Mouse (Mus musculus) hindlimb bud, embryonic 11.5 days (tissue): ENCODE results near the gene Gcn1l1.
"Not testable (repeated sequence)": the region's sequence is repeated elsewhere in the genome, so short reads cannot be mapped to it uniquely, and the experiment has no call there.

Experiments
- DNase-seq: peaks from one replicate; pipeline ENCODE4 v3.0.0-alpha.2; 2012; ENCODE audit warnings: low read depth, low spot score; ENCODE audit errors: extremely low spot score

Gcn1l1 gene

DNA sequence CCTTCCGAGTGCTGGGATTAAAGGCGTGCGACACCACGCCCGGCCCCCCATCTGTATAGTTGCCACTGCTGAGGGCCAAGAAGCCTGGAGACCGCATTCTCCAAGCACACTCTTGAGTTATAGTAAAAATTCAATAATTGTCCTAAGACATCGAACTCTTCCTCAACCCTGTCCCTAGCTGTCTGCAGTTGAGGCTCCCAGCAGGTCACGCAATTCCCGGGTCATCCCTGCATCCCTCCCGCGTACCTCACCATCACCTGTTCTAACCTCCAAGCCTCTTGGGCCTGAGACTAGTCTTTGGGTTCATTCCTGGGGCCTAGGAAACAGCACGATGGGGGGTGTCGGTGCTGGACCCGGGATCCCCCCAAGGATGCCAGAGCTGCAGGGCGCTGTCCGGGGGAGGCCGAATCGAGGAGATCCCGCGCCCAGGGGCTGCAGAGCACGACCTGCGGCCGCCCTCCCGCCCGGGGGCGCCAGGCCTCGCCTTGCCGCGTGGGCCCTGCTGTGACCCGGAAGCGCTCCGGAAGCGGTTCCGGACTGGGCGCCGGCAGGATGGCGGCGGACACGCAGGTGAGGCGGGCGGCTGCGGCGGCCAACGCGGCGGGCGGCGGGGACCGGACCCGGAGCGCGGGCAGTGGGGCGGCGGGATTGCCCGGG is at the start of gene Gcn1l1:
Gene Gcn1l1, plus strand, starts transcription at position 518 of the 657 bp plus-strand sequence.
- no peak for DNase-seq

DNA sequence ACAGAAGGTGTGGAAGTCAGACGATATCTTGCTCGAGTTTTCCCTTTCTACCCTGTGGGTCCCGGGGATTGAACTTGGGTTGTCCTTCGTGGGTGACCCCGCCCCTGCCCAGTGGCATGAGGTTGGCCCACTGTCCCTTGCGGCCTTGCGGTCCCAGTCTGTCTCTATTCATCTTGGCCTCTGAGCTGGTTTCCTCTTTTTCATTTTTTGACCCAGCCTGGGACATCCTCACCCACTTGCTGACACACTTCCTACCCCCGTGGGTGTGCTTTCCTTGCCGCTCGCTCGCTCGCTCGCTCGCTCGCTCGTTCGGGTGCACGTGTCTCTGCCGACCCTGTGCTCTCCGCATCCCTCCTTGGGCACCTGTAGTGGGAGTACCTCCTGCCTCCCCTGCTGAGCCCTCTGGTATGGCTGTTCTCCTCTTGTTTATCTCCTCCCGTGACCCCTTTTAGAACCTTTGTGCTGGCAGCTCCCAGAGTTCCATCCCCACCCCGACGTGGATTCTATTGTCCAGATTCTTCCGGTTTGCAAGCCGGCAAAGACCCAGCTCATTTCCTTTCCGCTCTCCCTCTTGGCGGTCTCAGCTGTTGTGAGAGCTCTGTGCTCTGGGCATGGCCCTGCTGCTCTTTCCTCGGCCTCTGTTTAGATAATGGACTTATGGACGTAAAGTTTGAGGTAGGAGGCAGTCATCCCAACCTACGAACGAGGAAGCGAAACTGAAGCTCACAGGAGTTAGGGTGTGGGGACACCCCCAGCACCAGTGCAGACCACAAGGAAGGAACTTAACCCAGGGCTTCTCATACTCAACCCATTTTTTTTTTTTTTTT is 48.8 kb upstream of the Gcn1l1 start:
- DNase-seq: no peak

DNA sequence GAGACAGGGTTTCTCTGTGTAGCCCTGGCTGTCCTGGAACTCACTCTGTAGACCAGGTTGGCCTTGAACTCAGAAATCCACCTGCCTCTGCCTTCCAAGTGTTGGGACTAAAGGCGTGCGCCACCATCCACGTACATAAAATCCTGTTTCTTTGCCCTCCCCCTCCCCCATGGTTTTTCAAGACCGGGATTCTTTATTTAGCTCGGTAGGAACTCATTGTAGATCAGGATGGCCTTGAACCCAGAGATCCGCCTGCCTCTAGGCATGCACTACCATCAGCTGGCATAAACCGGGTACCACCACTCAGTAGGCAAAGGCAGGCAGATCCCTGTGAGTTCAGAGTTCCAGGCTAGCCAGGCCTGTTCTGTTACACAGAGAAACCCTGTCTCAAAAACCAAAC is 48.1 kb upstream of the Gcn1l1 start:
- no peak for DNase-seq

DNA sequence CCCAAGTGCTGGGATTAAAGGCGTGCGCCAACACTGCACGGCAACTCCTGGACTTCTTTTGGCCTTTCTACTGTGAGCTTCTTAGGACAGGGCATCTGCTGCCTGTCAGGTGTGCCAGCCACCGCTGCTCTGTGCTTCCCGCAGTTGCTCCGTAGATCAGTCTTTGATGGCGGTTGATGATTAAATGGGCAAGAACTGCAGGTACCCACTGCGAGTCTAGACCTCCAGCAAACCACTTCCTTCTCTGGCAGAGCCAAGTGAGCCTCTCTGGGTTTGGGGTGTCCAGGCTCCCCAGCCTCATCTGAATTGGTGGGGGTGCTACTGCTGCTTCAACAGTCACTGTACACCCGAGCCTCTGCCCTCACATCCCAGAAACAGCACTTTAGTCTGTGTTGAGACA is 47.6 kb upstream of the Gcn1l1 start:
- DNase-seq: no peak

DNA sequence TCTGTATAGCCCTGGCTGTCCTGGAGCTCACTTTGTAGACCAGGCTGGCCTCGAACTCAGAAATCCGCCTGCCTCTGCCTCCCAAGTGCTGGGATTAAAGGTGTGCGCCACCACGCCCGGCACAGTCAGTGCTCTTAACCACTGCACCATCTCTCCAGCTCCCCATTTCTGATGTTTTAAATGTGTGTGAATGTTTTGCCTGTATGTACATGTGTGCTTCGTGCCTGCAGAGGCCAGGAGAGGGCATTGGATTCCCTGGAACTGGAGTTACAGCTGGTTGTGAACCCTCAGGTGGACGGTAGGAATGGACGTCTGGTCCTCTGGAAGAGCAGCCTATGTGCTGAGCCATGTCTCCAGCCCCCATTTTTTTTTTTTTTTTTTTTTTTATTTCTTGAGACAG is 46.8 kb upstream of the Gcn1l1 start:
- not testable (repeated sequence) for DNase-seq

DNA sequence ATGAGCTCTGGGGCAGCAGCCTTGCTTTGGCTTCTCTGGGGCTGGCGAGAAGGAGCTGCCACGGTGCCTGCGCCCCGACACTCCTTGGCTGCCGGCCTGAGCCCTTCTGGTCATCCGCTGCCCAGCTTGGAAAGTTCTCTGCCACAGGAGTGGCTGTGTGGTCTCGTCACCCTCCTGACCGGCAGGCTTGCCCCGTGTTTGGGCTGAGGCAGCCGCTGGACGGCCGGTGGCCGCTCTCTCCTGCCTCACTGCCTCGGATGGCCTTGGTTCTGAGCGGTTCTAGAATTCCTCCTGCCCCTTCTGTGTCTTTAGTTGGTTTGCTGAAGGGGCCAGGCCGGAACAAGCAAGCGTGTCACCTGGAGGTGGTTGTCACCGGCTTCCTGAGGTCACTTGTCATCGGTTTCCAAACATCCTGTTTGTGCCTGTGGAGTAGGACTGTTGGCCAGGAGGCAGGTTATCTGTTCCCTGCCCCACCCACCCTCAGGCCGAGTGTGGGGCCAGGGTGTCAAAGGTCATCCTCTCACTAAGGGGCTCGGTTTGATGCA is 44.7 kb upstream of the Gcn1l1 start:
- no peak for DNase-seq

DNA sequence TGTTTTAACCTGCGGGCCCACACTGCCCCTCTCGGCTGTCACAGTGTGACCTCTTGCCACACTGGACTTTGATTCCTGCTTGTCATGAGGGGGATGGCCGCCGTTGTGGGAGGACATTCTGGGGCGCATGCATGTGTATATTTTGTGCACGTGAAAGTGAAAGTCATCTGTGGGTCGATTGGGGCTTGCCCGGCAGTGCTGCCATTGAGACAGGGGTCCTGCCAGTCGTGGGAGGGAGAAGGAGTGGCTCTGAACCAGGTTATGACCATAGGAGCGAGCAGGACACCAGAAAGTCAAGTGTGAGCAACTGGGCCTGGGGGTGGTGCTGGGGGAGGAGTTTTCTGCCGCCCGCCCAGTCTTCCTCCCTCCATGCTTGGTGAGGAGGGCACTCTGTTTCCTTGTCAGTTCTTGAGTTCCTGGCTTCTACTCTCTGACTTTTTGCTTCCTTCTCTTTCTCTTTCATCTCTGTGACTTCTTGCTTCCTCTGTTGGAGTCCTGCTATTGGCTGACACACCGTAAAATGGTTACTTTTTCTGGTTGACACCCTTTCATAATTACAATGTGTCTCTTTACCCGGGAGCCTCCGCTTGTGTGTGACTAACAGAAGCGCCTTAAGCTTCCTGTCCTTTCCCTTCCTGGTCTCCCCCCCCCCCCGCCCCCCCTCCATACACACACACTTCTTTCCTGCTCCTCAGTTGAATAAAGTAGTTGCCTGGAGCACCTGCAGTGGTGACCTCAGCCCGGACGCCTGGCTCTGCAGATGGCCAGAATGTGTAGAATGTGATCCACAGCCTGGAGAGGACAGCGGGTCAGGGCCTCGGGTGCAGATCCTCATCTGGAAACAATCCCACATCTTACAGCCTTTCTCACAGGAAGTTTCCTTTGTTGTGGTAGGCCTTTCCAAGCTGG is 43.2 kb upstream of the Gcn1l1 start:
- no peak for DNase-seq

DNA sequence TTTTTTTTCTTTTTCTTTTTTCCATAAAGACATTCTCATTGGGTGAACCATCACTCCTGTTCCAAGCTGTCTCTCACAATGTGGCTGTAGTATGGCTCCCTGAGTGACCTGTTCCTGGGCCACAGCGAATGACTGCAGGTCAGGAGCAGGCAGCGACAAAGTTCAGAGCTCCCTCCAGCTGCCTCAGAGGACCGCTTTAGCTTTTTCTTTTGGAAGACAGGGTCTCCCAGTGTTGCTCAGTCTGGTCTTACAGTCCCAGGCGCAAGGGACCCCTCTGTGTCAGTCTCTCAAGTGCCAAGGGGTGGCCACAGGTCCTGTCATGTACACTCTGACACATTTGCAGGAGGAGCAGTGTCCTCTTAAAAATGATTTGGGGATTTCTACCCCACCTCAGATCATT is 42.5 kb upstream of the Gcn1l1 start:
- no peak for DNase-seq

DNA sequence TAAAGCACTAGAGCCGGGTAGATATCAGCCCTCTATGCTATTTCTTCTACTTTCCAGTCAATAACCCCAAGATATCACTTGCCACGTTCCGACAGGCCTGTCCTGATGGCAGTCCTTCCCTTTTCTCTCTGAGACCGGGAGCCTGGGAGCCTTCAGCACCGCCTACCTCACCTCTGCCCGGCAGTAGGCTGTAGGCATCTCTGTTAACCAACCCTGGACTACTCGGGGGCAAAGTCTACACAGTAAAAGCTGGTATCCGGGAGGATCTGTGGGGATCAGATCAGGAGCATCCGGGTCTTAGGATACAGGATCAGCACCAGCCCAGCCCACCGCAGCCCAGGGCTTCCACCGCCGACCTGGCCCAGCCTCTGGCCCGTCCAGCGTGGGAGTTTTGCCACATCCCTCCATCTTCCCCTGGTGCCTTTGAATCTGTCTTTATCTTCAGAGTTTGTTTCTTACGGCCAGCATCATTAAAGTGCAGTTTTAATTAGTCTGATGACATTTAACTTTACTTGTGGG is 42.0 kb upstream of the Gcn1l1 start:
- no peak for DNase-seq

DNA sequence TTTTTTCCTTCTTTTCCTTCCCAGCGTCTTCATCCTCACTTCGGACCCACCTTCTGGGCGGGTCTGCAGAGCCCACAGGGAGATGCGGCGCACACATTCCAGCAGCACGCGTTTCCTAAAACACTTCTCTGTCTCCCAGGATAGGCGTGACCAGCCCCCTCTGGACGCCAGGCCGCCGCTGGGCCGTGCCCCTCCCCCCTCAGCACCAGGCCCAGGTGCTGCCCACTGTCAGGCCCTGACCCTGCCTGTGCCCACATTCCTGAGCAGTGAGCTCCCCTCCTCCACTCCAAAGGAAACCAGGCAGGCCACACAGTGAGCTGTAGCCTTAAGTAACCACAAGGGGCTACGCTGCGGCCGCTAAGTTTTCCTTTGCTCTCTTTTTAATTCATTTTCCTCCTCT is 41.1 kb upstream of the Gcn1l1 start:
- DNase-seq: no peak

DNA sequence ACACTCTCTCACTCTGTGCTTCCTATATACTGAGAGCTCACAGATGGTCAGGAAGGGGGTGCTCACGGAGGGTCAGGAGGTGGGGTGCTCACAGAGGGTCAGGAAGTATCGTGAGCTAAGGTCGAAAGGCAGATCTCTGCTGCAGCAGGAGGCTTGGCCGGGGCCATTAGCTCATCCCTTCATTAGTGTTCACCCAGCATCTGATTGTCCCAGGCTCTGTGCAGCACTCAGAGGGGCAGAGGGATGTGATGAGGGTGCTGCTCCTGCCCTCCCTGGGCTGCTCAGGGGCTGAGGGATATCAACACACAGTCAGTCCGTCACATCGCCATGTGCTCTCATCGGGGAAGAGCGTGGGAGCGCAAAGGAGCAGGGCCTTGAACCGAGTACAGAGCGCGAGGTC is 40.6 kb upstream of the Gcn1l1 start:
- no peak for DNase-seq

DNA sequence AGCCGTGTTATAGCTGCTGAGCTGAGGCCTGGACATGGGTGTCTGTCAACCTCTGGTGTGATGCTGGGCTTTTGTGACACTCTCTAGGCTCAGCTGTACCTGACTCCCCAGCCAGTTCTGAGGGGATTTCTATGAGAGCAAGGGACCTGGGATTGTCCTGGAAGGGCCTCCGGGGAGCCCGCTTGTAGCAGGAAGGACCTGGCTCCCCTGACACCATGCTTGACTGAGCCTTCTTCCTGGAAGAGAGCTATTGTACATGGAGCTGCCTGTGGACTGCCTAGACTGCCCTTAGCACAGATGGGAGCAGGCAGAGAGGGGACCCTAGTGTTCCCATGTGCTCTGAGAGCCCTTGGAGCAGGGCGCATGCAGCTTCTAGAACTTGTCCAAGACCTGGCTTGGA is 39.6 kb upstream of the Gcn1l1 start:
- no peak for DNase-seq

DNA sequence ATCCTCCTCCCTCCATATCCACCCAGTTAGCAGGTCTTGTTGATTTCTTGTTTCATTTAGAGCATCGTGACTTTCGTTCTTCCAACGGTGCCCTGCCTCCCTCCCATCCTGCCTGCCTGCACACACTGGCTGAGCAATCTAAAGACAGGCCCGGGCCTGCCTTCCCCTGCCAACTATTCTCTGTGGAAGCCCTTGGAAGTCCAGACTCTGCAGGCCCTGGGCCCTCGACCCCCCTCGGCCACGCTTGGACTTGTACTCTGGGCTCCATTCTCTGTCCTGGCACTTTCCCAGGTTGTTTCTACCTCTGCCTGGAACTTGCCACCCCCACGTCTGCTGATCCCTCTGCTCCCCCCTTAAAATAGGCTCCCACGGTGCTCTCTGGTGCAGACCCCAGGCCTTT is 39.1 kb upstream of the Gcn1l1 start:
- no peak for DNase-seq

DNA sequence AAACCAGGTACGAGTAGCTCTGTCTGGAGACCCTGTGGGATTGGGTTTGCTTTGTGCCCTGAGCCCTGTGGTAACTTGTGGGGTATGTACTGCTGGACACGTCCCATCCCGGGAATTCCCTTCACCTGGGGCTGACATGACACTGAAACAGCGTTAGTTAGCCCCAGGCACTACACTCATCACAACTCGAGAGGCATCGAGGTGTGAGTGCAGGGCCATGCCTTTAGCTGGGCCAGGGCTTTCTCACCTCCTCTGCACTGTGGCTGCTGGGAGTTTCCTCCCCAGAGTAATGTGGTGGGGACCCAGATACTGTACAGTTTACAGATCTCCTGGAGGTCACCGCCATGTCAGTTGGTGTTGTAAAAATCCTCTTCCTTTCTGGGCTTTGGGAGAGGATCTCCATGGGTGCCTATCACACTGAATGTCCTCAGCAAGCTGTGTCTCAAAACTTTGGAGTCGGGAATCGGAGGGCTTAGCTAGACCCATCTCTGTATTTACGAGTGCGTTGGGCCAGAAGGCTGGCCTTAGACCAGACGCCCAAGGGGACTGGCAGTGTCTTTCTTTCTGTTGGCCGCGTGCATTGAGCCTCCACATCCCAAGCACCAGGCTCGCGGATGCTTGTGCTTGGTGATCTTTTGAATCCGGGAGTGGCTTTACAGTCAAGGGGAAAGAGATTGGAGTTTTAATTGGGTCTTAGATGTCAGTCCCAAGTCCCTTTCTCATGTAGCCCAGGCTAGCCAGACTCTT is 38.4 kb upstream of the Gcn1l1 start:
- no peak for DNase-seq

DNA sequence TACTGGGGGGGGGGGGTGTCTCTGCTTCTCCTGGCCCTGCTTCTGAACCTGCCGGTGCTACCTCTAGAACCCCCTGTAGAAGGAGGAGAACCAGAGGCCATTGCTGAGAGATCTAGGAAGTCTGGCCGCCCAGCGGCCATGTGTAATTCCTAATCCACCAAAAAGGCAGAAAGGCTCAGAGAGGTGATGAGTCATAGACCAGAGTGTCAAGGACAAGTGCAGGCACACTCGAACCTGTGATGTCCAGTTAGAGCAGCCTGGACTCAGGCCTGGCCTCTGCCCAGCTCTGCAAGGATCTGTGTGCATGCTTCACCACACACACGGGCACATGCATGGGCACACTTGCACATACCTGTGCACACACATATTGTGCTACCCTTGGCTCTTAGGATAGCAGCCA is 36.9 kb upstream of the Gcn1l1 start:
- DNase-seq: no peak

DNA sequence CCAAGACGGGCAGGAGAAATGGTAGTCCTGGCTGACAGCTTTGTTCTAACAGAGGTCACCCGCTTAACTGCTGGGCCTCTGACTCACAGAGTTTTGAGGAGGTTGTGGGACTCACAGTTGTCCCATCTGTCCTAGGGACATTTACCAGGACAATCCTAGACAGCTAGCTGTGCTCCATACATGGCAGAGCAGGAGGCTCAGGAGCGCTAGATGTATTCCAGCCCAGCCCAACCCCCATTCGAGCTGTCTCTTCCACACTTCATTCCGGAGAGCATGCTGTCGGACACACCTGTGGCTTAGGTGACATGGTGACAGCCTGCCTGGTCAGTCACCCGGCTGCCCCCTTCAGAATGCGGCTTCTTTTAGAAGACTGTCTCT is 35.7 kb upstream of the Gcn1l1 start:
- DNase-seq: no peak

DNA sequence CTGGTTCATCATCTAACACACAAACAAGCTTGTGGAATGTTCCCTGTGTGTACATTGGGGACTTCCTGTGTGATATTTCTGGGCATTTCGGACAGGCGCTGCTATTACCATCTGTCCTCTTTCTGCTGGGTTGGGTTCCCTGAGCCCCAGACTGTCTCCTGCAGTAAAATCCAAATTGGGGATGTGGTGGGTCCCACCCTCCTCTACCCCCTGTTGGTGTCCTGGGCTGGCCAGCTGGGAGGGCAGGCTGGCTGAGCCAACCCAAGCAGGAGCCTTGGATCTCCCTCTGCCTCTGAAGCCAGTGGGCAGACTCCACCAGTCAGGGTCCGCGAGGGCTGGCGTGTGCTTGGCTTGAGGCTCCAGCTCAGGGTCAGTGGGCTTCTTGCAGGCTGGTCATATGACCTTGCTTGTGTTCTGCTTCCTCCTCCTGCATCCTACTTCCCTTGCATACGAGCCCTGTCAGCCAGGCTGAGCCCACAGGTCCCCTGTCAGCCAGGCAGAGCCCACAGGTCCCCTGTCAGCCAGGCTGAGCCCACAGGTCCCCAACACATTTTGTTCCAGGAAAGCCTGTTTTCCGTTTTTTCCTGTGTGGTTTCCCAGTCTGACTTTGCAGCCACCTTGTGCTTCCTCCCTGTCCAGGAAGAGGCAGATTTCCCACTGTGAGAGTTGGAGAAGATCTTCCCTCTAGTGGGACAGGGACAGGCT is 35.2 kb upstream of the Gcn1l1 start:
- no peak for DNase-seq

DNA sequence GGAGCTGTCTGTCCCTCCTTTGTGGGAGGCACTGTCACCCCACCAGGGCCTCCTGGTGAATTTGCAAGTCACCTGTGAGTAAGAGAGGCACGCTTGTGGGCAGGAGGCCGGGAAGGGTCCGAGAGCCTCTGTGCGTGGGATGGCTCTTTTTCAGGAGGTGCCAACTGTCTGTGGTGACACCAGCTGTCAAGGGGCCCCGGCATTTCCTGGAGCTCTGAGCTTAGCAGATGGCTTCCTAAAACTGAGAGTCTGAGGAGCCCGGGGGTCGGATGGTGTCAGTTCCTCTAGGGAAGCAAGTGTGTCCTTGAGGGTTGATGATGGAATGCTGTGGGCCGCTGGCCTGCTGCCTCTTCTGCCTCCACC is 34.6 kb upstream of the Gcn1l1 start:
- DNase-seq: no peak

DNA sequence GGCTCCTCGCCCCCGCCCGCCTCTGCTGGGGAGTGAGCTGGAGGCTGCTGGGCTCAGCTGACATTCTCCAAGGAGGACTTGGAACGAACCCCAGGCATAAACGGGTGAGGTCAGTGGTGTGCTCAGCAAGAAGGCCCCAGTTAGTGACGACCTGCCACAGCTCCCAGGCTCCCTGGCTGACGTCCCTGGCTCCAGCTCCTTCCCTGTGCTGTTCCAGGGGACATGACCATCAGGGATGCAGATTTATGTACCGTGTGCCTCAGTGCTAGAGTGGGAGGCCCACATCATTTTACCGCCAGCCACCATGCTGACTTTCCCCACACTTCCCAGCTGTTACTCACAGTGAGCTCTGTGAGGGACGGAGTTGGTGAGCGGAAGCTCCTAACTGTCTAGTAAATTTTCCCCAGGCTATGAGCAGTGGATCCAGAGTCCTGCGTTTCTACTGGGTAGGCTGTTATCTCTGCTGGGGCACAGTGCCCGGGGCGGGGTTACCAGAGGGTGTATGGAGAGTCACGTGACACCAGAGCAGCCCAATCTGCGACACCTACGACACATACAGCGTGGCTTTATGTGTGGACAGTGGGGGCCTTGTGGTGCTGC is 33.3 kb upstream of the Gcn1l1 start:
- DNase-seq: no peak
